ENCODE assay signal across 20 mouse cellular contexts in the genomic region with DNA sequence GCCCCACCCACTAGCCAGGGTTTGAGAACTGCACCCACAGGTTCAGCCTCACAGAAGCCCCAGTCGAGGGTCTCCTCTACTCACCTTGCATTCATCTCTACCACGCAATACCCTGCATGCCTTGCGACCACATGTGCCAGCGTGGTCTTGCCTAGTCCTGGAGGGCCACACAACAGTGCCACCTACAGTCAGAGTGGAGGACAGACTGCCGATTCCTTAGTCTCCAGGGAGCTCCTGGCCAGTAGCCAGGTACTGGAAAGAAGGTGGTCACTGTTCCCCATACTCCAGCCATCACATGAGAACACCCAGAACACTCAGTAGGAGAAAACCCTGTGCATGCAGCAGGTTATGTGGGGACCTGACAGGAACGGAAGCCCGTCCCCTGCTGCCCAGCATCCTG. TPM values are rescaled to one million over a fixed set of nuclear protein-coding genes. Genes with fewer than 3 reads are reported as not detected.
DNase-seq lines count a peak whose midpoint lies in the region; ATAC-seq and TF ChIP-seq lines count a peak whose summit lies in the region.
"Had no signal": no experiment of that assay in that cellular context is flagged by ENCODE, and none has a peak within 500 bp of the region (broad histone marks: within the 10 kb centered on the region; RNA-seq: fewer than 3 reads in every experiment).

No protein-coding gene starts in this region.

- H3K4me2 ChIP-seq in hindbrain, embryonic 11.5 days (replicated peaks; ENCODE audit: low read depth, low read length) = no peak overlapping the region
- no peak overlapping the region for H3K4me2 ChIP-seq in hindbrain, embryonic 13.5 days
- no peak overlapping the region for H3K4me2 ChIP-seq in lung, embryonic 14.5 days
- H3K4me2 ChIP-seq: embryonic facial prominence, embryonic 13.5 days; heart, embryonic 13.5 days; limb, embryonic 15.5 days had no signal

- DNase-seq in hindbrain, embryonic 11.5 days (ENCODE audit: low spot score) = peak; percentile 19
- DNase-seq in lung, embryonic 14.5 days = peak; percentile 39
- DNase-seq in lung, adult 2 months = no peak
- DNase-seq in NIH3T3 (ENCODE audit: low read depth) = peak; percentile 56
- peak; percentile 22 for DNase-seq in mesoderm, embryonic 11.5 days (ENCODE audit: low read depth, low spot score)
- DNase-seq in testis, postnatal 14 days (ENCODE audit: low spot score) = no peak
- DNase-seq in heart, adult 8-10 months (ENCODE audit: low spot score) = no peak
- DNase-seq: cerebellum, adult 2 months; gastrocnemius, postnatal 14 days; kidney, postnatal 10 days had no signal

- TF ChIP-seq CTCF in lung, embryonic 14.5 days (IDR thresholded peaks at IDR 0.05; ENCODE audit: low read depth) = peak; percentile 48
- no peak for TF ChIP-seq CTCF in lung, adult 2 months (IDR thresholded peaks at IDR 0.05; ENCODE audit: insufficient read depth, low read length)

- H3K4me1 ChIP-seq in hindbrain, embryonic 11.5 days (replicated peaks; ENCODE audit: control insufficient read depth, insufficient read depth, low read length) = peaks cover 14% of the 10 kb centered on the region
- peaks cover 24% of the 10 kb centered on the region for H3K4me1 ChIP-seq in hindbrain, embryonic 13.5 days (replicated peaks)
- peaks cover 11% of the 10 kb centered on the region; the same call in 1 of the 2 replicates for H3K4me1 ChIP-seq in lung, embryonic 14.5 days (ENCODE audit: insufficient read depth)
- peaks cover 9% of the 10 kb centered on the region for H3K4me1 ChIP-seq in lung, adult 2 months (ENCODE audit: control insufficient read depth, insufficient read depth, low read length)

- no peak for ATAC-seq in hindbrain, embryonic 11.5 days (ENCODE audit: low FRiP score)
- ATAC-seq in hindbrain, embryonic 13.5 days (ENCODE audit: low FRiP score) = no peak
- ATAC-seq in lung, embryonic 14.5 days (ENCODE audit: insufficient read depth) = no peak
- ATAC-seq: CD4-positive, CD25-positive, alpha-beta regulatory T cell, adult 4 months had no signal

- H3K36me3 ChIP-seq in hindbrain, embryonic 11.5 days (ENCODE audit: control insufficient read depth, insufficient read depth, low read length) = no peaks in the 10 kb centered on the region; the same call in 1 of the 2 replicates
- peaks cover 12% of the 10 kb centered on the region; the same call in 1 of the 2 replicates for H3K36me3 ChIP-seq in hindbrain, embryonic 13.5 days
- H3K36me3 ChIP-seq in lung, embryonic 14.5 days (ENCODE audit: insufficient read depth) = peaks cover 62% of the 10 kb centered on the region

- no peak for TF ChIP-seq POLR2A in lung, adult 2 months (IDR thresholded peaks at IDR 0.05; ENCODE audit: borderline replicate concordance, extremely low read depth, low read depth, low read length)

- H3K9ac ChIP-seq in hindbrain, embryonic 11.5 days (ENCODE audit: low read depth, low read length) = no peak overlapping the region
- H3K9ac ChIP-seq in hindbrain, embryonic 13.5 days = no peak overlapping the region
- no peak overlapping the region for H3K9ac ChIP-seq in lung, embryonic 14.5 days
- H3K9ac ChIP-seq: heart, embryonic 13.5 days; limb, embryonic 15.5 days had no signal

- no peaks in the 10 kb centered on the region for H3K9me3 ChIP-seq in hindbrain, embryonic 11.5 days (ENCODE audit: control insufficient read depth, low read length)
- H3K9me3 ChIP-seq in hindbrain, embryonic 13.5 days = no peaks in the 10 kb centered on the region
- no peaks in the 10 kb centered on the region for H3K9me3 ChIP-seq in lung, embryonic 14.5 days (ENCODE audit: low read depth, low read length)
- H3K9me3 ChIP-seq: embryonic facial prominence, embryonic 13.5 days; heart, embryonic 13.5 days; limb, embryonic 15.5 days had no signal

- H3K27ac ChIP-seq in hindbrain, embryonic 11.5 days (ENCODE audit: low read depth, low read length) = no peak overlapping the region
- H3K27ac ChIP-seq in hindbrain, embryonic 13.5 days = no peak overlapping the region
- no peak overlapping the region for H3K27ac ChIP-seq in lung, embryonic 14.5 days (ENCODE audit: low read depth)
- H3K27ac ChIP-seq: embryonic facial prominence, embryonic 13.5 days; heart, embryonic 13.5 days; limb, embryonic 15.5 days; macrophage had no signal

- WGBS in hindbrain, embryonic 11.5 days = 85% methylated on average over 7 of the region's 7 CpGs
- 76% methylated on average over 7 of the region's 7 CpGs for WGBS in hindbrain, embryonic 13.5 days
- 78% methylated on average over 7 of the region's 7 CpGs for WGBS in lung, embryonic 14.5 days
- 79% methylated on average over 7 of the region's 7 CpGs for WGBS in lung, adult 2 months

- no peak overlapping the region for H3K4me3 ChIP-seq in hindbrain, embryonic 11.5 days (ENCODE audit: low read depth, low read length)
- H3K4me3 ChIP-seq in hindbrain, embryonic 13.5 days = no peak overlapping the region
- H3K4me3 ChIP-seq in lung, embryonic 14.5 days (ENCODE audit: low read depth, low read length) = no peak overlapping the region
- no peak overlapping the region for H3K4me3 ChIP-seq in lung, adult 2 months (replicated peaks; ENCODE audit: extremely low read depth, low read depth, low read length)
- H3K4me3 ChIP-seq: embryonic facial prominence, embryonic 13.5 days; heart, embryonic 13.5 days; limb, embryonic 15.5 days; myocyte had no signal

- H3K27me3 ChIP-seq in hindbrain, embryonic 11.5 days (ENCODE audit: control insufficient read depth, insufficient read depth, low read length) = no peaks in the 10 kb centered on the region
- no peaks in the 10 kb centered on the region for H3K27me3 ChIP-seq in hindbrain, embryonic 13.5 days
- H3K27me3 ChIP-seq in lung, embryonic 14.5 days (ENCODE audit: insufficient read depth, low read length) = no peaks in the 10 kb centered on the region
- H3K27me3 ChIP-seq: embryonic facial prominence, embryonic 13.5 days; limb, embryonic 15.5 days had no signal

RNA-seq across cellular contexts. Expression of gene Chtf18, which starts 3.3 kb away (rescaled TPM):
- 11.9 and 14.4 TPM in 2 replicates for polyA plus RNA-seq in hindbrain, embryonic 11.5 days (2014; fragmentation: Nextera tagmentation; extraction: Ambion mirVana)
- 7.9 and 8.5 TPM in 2 replicates for polyA plus RNA-seq in hindbrain, embryonic 13.5 days (2015; fragmentation: Nextera tagmentation; extraction: Ambion mirVana)
- polyA plus RNA-seq in lung, embryonic 14.5 days (2014; fragmentation: Nextera tagmentation; extraction: Ambion mirVana) = 27.1 and 32.3 TPM in 2 replicates
- 3.0 and 4.2 TPM in 2 replicates for polyA plus RNA-seq in lung, adult 2 months (2012; rRNA removed)
- total RNA-seq in heart, adult 8-10 months (2022) = 1 to 10 TPM; 1.2 to 2.1 (median 1.6) TPM

RNA-seq across cellular contexts. Expression of gene Rpusd1, which starts 3.6 kb away (rescaled TPM):
- polyA plus RNA-seq in hindbrain, embryonic 11.5 days (2014; fragmentation: Nextera tagmentation; extraction: Ambion mirVana) = 17.2 and 18.0 TPM in 2 replicates
- polyA plus RNA-seq in hindbrain, embryonic 13.5 days (2015; fragmentation: Nextera tagmentation; extraction: Ambion mirVana) = 23.4 and 24.2 TPM in 2 replicates
- 22.1 and 22.6 TPM in 2 replicates for polyA plus RNA-seq in lung, embryonic 14.5 days (2014; fragmentation: Nextera tagmentation; extraction: Ambion mirVana)
- polyA plus RNA-seq in lung, adult 2 months (2012; rRNA removed) = 40.1 and 45.0 TPM in 2 replicates
- total RNA-seq in heart, adult 8-10 months (2022) = 1 to 10 TPM; 4.5 to 5.3 (median 4.6) TPM

RNA-seq across cellular contexts. Expression of gene Gng13, which starts 6.9 kb away (rescaled TPM):
- polyA plus RNA-seq in hindbrain, embryonic 11.5 days (2014; fragmentation: Nextera tagmentation; extraction: Ambion mirVana) = 1.8 and 2.5 TPM in 2 replicates
- 1.6 TPM in 2 replicates for polyA plus RNA-seq in hindbrain, embryonic 13.5 days (2015; fragmentation: Nextera tagmentation; extraction: Ambion mirVana)
- polyA plus RNA-seq in lung, embryonic 14.5 days (2014; fragmentation: Nextera tagmentation; extraction: Ambion mirVana) = 1.3 and 1.4 TPM in 2 replicates
- polyA plus RNA-seq in lung, adult 2 months (2012; rRNA removed) = 0.36 TPM in 1 of 2 replicates, not detected in the other
- total RNA-seq in heart, adult 8-10 months (2022) = 1 to 10 TPM in 2 of 4 experiments, not detected in 2; 1.1 to 2.0 TPM
- total RNA-seq: gastrocnemius, postnatal 14 days had no signal
- polyA plus RNA-seq: CD4-positive, CD25-positive, alpha-beta regulatory T cell, adult 4 months; macrophage; urinary bladder, adult 2 months had no signal

RNA-seq across cellular contexts. Expression of gene Mslnl, which starts 11.9 kb away (rescaled TPM):
- not detected in 2 replicates for polyA plus RNA-seq in hindbrain, embryonic 11.5 days (2014; fragmentation: Nextera tagmentation; extraction: Ambion mirVana)
- polyA plus RNA-seq in hindbrain, embryonic 13.5 days (2015; fragmentation: Nextera tagmentation; extraction: Ambion mirVana) = not detected in 2 replicates
- polyA plus RNA-seq in lung, embryonic 14.5 days (2014; fragmentation: Nextera tagmentation; extraction: Ambion mirVana) = 0.24 and 0.31 TPM in 2 replicates
- polyA plus RNA-seq in lung, adult 2 months (2012; rRNA removed) = 0.23 and 0.25 TPM in 2 replicates
- total RNA-seq in heart, adult 8-10 months (2022) = not detected
- total RNA-seq: adrenal gland, postnatal 4 days; gastrocnemius, postnatal 14 days had no signal
- polyA plus RNA-seq: CD4-positive, CD25-positive, alpha-beta regulatory T cell, adult 4 months; embryonic facial prominence, embryonic 13.5 days; forebrain, embryonic 11.5 days; heart, embryonic 13.5 days; macrophage; myocyte had no signal

RNA-seq across cellular contexts. Expression of gene Msln, which starts 30.3 kb away (rescaled TPM):
- polyA plus RNA-seq in hindbrain, embryonic 11.5 days (2014; fragmentation: Nextera tagmentation; extraction: Ambion mirVana) = 0.25 TPM in 1 of 2 replicates, not detected in the other
- polyA plus RNA-seq in hindbrain, embryonic 13.5 days (2015; fragmentation: Nextera tagmentation; extraction: Ambion mirVana) = 0.34 TPM in 1 of 2 replicates, not detected in the other
- 1.8 and 4.6 TPM in 2 replicates for polyA plus RNA-seq in lung, embryonic 14.5 days (2014; fragmentation: Nextera tagmentation; extraction: Ambion mirVana)
- polyA plus RNA-seq in lung, adult 2 months (2012; rRNA removed) = 71.2 and 78.4 TPM in 2 replicates
- total RNA-seq in heart, adult 8-10 months (2022) = 10 to 100 TPM in 3 of 4 experiments, 1 to 10 TPM in 1; 9.8 to 20.9 (median 17.6) TPM
- polyA plus RNA-seq: CD4-positive, CD25-positive, alpha-beta regulatory T cell, adult 4 months; forebrain, embryonic 11.5 days; macrophage had no signal

Comparison
In these comparisons a context has a peak if more than half of its experiments do, and no peak if none do; other contexts are left out.
1. DNase-seq: peak in hindbrain, embryonic 11.5 days (single experiment), lung, embryonic 14.5 days (single experiment), NIH3T3 (single experiment) and mesoderm, embryonic 11.5 days (single experiment); none in lung, adult 2 months (single experiment), testis, postnatal 14 days (single experiment) and heart, adult 8-10 months (single experiment).